Mouse (Mus musculus): ENCODE data around the gene Naa11. TPM values are rescaled to one million over a fixed set of nuclear protein-coding genes. Genes with fewer than 3 reads are reported as not detected.

Gene Naa11
- polyA plus RNA-seq, 1 experiment: not detected

GRCm38 (mm10) chr5:97387622-97388021, 4.6 kb downstream of the Naa11 start:
- H3K4me1 ChIP-seq (ENCODE audit: control insufficient read depth, insufficient read depth, low read length): no peaks in the 10 kb centered on the region
- no peak overlapping the region for H3K27ac ChIP-seq (ENCODE audit: insufficient read depth, low read depth, low read length)
- TF ChIP-seq CTCF (IDR thresholded peaks at IDR 0.05; ENCODE audit: low read depth, low read length) (no peak), POLR2A (IDR thresholded peaks at IDR 0.05; ENCODE audit: borderline replicate concordance, low read depth, low read length) (no peak)
- no peak overlapping the region for H3K4me3 ChIP-seq (ENCODE audit: insufficient read depth, low read length)

DNA sequence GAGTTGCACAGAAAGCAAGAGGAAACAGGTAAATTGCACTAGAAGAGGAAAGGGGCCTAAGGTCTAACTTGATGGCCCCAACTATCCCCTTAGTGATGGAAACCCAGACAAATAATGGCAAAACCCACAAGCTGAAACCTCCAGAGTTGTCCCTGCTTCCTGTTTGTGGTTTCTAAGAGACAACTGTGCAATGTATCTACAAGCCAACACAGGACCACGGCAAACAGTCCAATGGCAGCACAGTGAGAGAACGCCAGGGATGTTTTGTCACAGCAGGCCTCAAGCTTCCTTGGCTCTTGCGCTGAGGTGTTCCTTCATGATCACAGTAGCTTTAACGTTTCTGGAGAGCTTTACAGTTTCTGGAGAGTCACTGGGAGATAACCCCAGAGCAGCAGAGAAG, 7.8 kb downstream of the Naa11 start:
- H3K4me3 ChIP-seq (ENCODE audit: insufficient read depth, low read length): no peak overlapping the region
- no peak for TF ChIP-seq POLR2A (IDR thresholded peaks at IDR 0.05; ENCODE audit: borderline replicate concordance, low read depth, low read length)
- no peak for TF ChIP-seq CTCF (IDR thresholded peaks at IDR 0.05; ENCODE audit: low read depth, low read length)
- H3K27ac ChIP-seq (ENCODE audit: insufficient read depth, low read depth, low read length): no peak overlapping the region
- no peaks in the 10 kb centered on the region for H3K4me1 ChIP-seq (ENCODE audit: control insufficient read depth, insufficient read depth, low read length)

GRCm38 (mm10) chr5:97382548-97383222, 9.5 kb downstream of the Naa11 start:
- Histone ChIP-seq H3K4me1 (ENCODE audit: control insufficient read depth, insufficient read depth, low read length) (no peaks in the 10 kb centered on the region), H3K4me3 (ENCODE audit: insufficient read depth, low read length) (no peak overlapping the region), H3K27ac (ENCODE audit: insufficient read depth, low read depth, low read length) (no peak overlapping the region)
- TF ChIP-seq POLR2A (IDR thresholded peaks at IDR 0.05; ENCODE audit: borderline replicate concordance, low read depth, low read length): no peak

DNA sequence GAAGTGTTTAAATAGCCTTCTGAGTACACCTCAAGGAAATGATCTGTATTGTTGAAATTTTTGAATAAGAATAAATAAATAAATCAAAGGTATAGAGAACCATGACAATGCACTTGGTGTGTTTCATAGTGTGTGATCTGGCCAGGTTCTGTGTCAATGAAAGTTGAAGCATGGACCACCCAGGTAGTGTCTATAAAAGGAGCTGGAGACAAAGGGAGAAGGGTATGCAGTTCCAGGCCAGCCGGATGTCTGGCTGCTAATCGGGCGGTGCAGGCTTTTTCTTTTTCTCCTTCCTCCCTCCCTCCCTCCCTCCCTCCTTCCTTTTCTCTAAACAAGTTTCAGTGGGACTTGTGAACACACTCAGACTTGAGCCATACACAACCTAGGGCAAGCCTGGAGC, 12.2 kb downstream of the Naa11 start:
- no peak overlapping the region for H3K27ac ChIP-seq (ENCODE audit: insufficient read depth, low read depth, low read length)
- no peaks in the 10 kb centered on the region for H3K4me1 ChIP-seq (ENCODE audit: control insufficient read depth, insufficient read depth, low read length)
- H3K4me3 ChIP-seq (ENCODE audit: insufficient read depth, low read length): no peak overlapping the region
- no peak for TF ChIP-seq POLR2A (IDR thresholded peaks at IDR 0.05; ENCODE audit: borderline replicate concordance, low read depth, low read length)
- TF ChIP-seq CTCF (IDR thresholded peaks at IDR 0.05; ENCODE audit: low read depth, low read length): no peak

- Histone ChIP-seq H3K27ac (ENCODE audit: insufficient read depth, low read depth, low read length) (no peak overlapping the region), H3K4me1 (ENCODE audit: control insufficient read depth, insufficient read depth, low read length) (0 out of 2 replicates have a peak, but pooled peaks cover 4% of the 10 kb centered on the region), H3K4me3 (ENCODE audit: insufficient read depth, low read length) (no peak overlapping the region)
- TF ChIP-seq CTCF (IDR thresholded peaks at IDR 0.05; ENCODE audit: low read depth, low read length) (no peak), POLR2A (IDR thresholded peaks at IDR 0.05; ENCODE audit: borderline replicate concordance, low read depth, low read length) (no peak)
Measured at GRCm38 (mm10) chr5:97364781-97365180, 27.4 kb downstream of the Naa11 start.

GRCm38 (mm10) chr5:97364252-97364651, 27.9 kb downstream of the Naa11 start:
- no peak for TF ChIP-seq POLR2A (IDR thresholded peaks at IDR 0.05; ENCODE audit: borderline replicate concordance, low read depth, low read length)
- TF ChIP-seq CTCF (IDR thresholded peaks at IDR 0.05; ENCODE audit: low read depth, low read length): no peak
- no peak overlapping the region for H3K27ac ChIP-seq (ENCODE audit: insufficient read depth, low read depth, low read length)
- 0 out of 2 replicates have a peak, but pooled peaks cover 4% of the 10 kb centered on the region for H3K4me1 ChIP-seq (ENCODE audit: control insufficient read depth, insufficient read depth, low read length)
- no peak overlapping the region for H3K4me3 ChIP-seq (ENCODE audit: insufficient read depth, low read length)

DNA sequence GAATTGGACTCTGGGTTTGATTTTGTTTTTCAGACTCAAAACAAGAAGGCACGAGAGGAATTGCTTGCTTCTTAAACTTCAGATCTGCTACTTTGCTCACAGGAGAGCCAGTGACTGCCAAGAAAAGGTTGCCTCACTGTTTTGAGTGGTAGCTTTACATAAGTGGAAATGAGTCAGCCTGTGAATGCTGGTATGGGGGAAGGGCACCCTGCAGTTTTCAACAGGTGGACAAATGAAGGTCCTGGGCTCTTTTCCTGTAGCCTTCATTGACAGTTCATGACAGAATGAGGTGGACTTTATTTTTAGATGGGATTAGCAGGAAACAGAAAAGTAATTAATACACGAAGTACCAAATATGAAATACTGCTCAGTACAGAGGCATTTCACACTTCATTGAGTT, 29.6 kb downstream of the Naa11 start:
- no peak overlapping the region for H3K27ac ChIP-seq (ENCODE audit: insufficient read depth, low read depth, low read length)
- no peak for TF ChIP-seq CTCF (IDR thresholded peaks at IDR 0.05; ENCODE audit: low read depth, low read length)
- TF ChIP-seq POLR2A (IDR thresholded peaks at IDR 0.05; ENCODE audit: borderline replicate concordance, low read depth, low read length): no peak
- H3K4me1 ChIP-seq (ENCODE audit: control insufficient read depth, insufficient read depth, low read length): 0 out of 2 replicates have a peak, but pooled peaks cover 4% of the 10 kb centered on the region
- H3K4me3 ChIP-seq (ENCODE audit: insufficient read depth, low read length): no peak overlapping the region

DNA sequence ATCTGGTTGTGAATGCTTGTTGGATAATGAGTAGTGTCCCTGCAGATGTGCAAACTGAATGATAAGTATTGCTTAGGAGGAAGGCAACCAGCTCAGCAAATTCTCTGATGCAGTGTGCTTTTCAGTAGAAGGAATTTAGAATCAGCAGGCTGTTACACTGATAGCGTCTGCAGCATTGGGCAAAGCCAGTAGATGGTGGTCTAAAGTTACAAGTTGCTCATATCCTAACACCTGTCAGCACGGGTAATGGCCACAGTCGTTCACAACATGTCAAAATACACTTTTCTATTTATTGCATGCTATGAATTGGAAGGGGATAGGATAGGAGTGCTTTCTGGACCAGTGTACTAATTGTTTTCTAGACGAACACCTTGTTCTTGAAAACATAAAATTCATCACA, 33.1 kb downstream of the Naa11 start:
- H3K27ac ChIP-seq (ENCODE audit: insufficient read depth, low read depth, low read length): no peak overlapping the region
- no peak overlapping the region for H3K4me3 ChIP-seq (ENCODE audit: insufficient read depth, low read length)
- TF ChIP-seq CTCF (IDR thresholded peaks at IDR 0.05; ENCODE audit: low read depth, low read length) (no peak), POLR2A (IDR thresholded peaks at IDR 0.05; ENCODE audit: borderline replicate concordance, low read depth, low read length) (no peak)

GRCm38 (mm10) chr5:97356135-97356534, 36.0 kb downstream of the Naa11 start:
- H3K27ac ChIP-seq (ENCODE audit: insufficient read depth, low read depth, low read length): peak overlapping the region; percentile 52
- H3K4me3 ChIP-seq (ENCODE audit: insufficient read depth, low read length): no peak overlapping the region
- H3K4me1 ChIP-seq (ENCODE audit: control insufficient read depth, insufficient read depth, low read length): peaks cover 3% of the 10 kb centered on the region; the same call in 1 of the 2 replicates
- TF ChIP-seq POLR2A (IDR thresholded peaks at IDR 0.05; ENCODE audit: borderline replicate concordance, low read depth, low read length) (no peak), CTCF (IDR thresholded peaks at IDR 0.05; ENCODE audit: low read depth, low read length) (no peak)

More for the DNA sequence above, 33.1 kb downstream of the Naa11 start:
- peaks cover 3% of the 10 kb centered on the region; the same call in 1 of the 2 replicates for H3K4me1 ChIP-seq (ENCODE audit: control insufficient read depth, insufficient read depth, low read length)

DNA sequence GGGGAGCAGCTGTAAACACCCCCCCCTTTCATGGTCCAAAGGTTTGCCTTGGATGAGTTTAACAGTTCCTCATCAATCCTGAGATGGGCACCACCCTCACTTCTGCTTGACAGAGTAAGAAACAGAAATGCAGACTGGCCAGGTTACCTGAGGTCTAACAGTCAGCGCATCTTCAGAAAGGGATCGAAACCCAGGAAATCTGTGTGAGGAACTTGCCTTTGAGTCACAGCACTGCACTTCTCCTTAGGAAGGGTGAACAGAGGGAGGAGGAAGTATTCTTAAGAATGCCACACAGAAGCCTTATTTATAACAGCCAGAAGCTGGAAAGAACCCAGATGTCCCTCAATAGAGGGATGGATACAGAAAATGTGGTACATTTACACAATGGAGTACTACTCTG, 37.0 kb downstream of the Naa11 start:
- peaks cover 3% of the 10 kb centered on the region; the same call in 1 of the 2 replicates for H3K4me1 ChIP-seq (ENCODE audit: control insufficient read depth, insufficient read depth, low read length)
- H3K4me3 ChIP-seq (ENCODE audit: insufficient read depth, low read length): no peak overlapping the region
- TF ChIP-seq CTCF (IDR thresholded peaks at IDR 0.05; ENCODE audit: low read depth, low read length): no peak
- no peak for TF ChIP-seq POLR2A (IDR thresholded peaks at IDR 0.05; ENCODE audit: borderline replicate concordance, low read depth, low read length)
- H3K27ac ChIP-seq (ENCODE audit: insufficient read depth, low read depth, low read length): no peak overlapping the region

All from bone marrow macrophage, adult 2 months (primary cell).